Mouse (Mus musculus) heart, postnatal 10 days (tissue): ENCODE data around the gene Poc1a. TPM values are rescaled to one million over a fixed set of nuclear protein-coding genes. Genes with fewer than 3 reads are reported as not detected.

Experiments
- DNase-seq, 2 experiments: peaks; one replicate each; pipeline ENCODE4 v3.0.0; 2021
- intact Hi-C: fragments of 180-260 bp; cut with DNase I; formaldehyde crosslinking; loops from one replicate; pipeline ENCODE4 v1.15.1; 2025
- total RNA-seq, 2 experiments: library from RNA; stranded (reverse); gene quantifications; 2 replicates each; pipeline ENCODE4 v1.2.3; 2021

Gene Poc1a
- total RNA-seq, 2 experiments from 2014 or later, result 6.4 to 7.2 TPM

DNA sequence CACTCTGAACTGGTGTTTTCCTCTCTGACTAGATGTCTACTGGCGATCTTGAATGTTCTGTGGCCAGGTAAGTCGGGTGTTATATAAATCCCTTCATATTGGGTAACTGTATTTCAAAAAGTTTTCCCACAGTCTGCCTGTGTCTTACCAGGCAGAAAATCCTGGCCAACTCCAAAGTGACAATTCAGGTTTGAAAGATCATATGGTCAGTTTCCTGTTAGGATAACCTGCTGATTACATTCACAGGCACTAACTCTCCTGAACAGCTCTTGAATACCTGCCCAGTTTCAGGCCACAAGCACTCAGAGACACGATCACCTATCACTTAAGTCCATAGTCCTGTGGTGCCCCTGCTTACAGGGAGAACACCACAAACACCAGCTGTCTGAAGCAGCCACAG, 18.8 kb upstream of the Poc1a start:
- intact Hi-C loops, result no loop called here
- DNase-seq, result no peak

GRCm38 (mm10) chr9:106263381-106263924, 17.4 kb upstream of the Poc1a start:
- intact Hi-C loops, result no loop called here
- no peak for DNase-seq

GRCm38 (mm10) chr9:106265358-106266075, 15.3 kb upstream of the Poc1a start:
- no peak for DNase-seq
- intact Hi-C loops, result no loop called here

GRCm38 (mm10) chr9:106266936-106267657, 13.8 kb upstream of the Poc1a start:
- no peak for DNase-seq
- intact Hi-C loops, result no loop called here

GRCm38 (mm10) chr9:106268421-106268820, 12.4 kb upstream of the Poc1a start:
- intact Hi-C loops, result no loop called here
- no peak for DNase-seq

GRCm38 (mm10) chr9:106269076-106269788, 11.6 kb upstream of the Poc1a start:
- no peak for DNase-seq
- intact Hi-C loops, result no loop called here

GRCm38 (mm10) chr9:106269879-106270278, 11.0 kb upstream of the Poc1a start:
- intact Hi-C loops, result loop anchor here (10.0 kb wide), 1 partner anchor 415 kb away; no protein-coding TSS in a partner anchor
- no peak for DNase-seq

GRCm38 (mm10) chr9:106270656-106271055, 10.2 kb upstream of the Poc1a start:
- intact Hi-C loops, result loop anchor here (10.0 kb wide), 1 partner anchor 416 kb away; no protein-coding TSS in a partner anchor
- DNase-seq, result no peak

DNA sequence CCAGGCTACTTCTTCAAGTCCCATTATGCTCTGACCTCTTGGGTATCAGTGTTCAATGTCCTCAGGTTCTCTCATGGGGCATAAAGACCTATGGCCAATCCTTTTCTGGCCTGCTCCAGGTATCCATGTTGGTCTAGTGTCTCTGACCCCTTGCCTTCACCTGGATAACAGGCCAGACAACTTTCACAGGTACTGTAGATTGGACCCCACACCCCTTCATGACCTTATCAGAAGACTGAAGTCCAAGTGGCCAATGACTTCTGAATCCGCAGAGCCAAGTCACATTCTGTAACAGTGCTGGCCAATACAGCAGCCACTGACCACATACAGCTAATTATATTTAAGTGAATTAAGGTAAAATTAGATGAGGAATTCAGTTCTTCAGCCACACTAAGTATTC, 8.6 kb upstream of the Poc1a start:
- no peak for DNase-seq
- intact Hi-C loops, result loop anchor here (10.0 kb wide), 1 partner anchor 417 kb away; no protein-coding TSS in a partner anchor

DNA sequence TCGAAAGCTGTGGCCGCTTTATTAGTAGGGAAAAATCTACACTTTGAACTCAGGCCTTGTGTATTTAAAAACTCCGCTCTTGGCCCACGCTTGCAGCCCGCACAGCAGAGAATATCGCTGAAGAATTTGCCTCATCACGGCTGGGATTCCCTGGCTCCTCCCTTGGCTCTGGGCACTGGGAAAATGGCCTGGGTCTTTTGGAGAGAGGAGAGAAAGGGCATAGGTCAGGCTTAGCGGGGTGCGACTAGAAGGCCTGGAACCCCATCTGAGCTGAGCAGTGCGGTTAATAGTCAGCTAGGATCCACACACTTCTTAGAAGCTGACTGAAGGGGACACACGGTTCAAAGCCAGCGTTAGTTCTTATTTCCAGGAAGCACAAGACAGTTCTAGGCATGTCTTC, 7.6 kb upstream of the Poc1a start:
- intact Hi-C loops, result loop anchor here (10.0 kb wide), 1 partner anchor 418 kb away; no protein-coding TSS in a partner anchor
- DNase-seq, result no peak

- DNase-seq, result no peak
- intact Hi-C loops, result loop anchor here (10.0 kb wide), 1 partner anchor 419 kb away; no protein-coding TSS in a partner anchor
Observed at GRCm38 (mm10) chr9:106273791-106274190, 7.1 kb upstream of the Poc1a start.

DNA sequence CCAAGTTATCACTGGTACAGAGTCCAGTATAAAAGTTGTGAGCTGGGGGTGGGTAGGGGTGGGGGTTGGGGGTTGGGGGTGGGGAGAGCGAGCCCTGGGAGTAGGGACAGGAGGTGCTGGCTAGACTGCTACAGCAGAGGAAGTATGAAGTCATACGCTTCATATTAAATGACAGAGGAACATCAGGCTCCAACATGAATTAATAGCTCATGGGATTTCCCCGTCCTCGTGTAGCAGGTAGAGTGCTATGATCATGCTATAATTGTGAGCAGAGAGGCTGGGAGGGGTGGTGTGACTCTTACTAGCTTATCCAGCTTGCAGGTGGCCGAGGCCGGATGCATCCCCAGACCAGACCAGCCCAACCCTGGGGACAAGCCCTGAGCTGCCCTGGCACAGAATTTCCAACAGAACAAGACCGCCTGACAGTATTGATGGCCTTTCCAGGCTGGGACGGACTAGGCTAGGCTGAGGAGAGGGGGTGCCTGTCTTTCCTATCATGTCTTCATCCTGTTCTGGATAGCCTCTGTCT, 6.1 kb upstream of the Poc1a start:
- DNase-seq, result no peak
- intact Hi-C loops, result loop anchor here (5.0 to 10.0 kb wide), 3 partner anchors 42 to 420 kb away; no protein-coding TSS in a partner anchor

DNA sequence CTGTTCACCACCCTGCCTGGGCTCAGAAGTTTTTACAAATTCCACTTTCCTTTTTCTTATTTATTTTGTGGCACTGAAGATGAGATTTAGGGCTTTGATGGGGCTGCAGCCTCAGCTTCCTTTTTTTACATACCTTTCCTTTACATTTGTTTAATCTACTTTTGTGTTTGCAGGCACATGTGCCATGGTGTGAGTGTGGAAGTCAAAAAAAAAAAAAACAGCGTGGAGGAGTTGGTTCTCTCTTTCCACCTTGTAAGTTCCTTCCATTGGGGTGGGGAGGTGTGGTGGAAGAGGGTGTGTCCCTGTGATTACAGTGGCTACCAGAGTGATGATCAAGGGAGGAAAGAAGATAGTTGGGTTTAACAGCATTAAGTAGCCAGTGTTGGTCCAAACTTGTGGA, 5.1 kb upstream of the Poc1a start:
- no peak for DNase-seq

DNA sequence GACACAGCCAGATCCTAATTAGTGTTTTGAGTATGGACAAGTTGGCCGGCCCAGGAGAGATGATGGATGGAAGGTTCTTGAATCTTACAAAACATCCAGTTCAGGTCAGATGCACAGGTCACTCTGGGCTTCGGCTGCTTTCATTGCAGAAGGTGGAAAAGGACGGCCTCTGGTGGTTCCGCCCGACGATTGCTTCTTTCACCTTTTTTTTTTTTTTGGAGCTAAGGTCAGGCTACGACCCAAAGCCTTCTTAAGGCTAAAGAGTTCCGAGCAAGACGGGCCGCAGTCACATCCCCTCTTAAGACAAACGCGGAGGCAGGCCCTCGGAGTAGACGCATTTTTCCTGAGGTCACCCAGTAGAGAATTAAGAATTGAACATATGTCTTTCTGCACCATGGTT, 475 bp upstream of the Poc1a start:
- intact Hi-C loops, result loop anchor here (2.0 to 5.0 kb wide), 2 partner anchors 32 to 123 kb away; partner anchors contain the start of genes Alas1 and Glyctk
- DNase-seq, result peak; percentile 69 to 77

More for the DNA sequence above, 5.1 kb upstream of the Poc1a start:
- intact Hi-C loops, result loop anchor here (5.0 to 10.0 kb wide), 3 partner anchors 44 to 421 kb away; no protein-coding TSS in a partner anchor

- intact Hi-C loops, result loop anchor here (2.0 to 5.0 kb wide), 2 partner anchors 125 to 195 kb away; partner anchors contain the start of genes Glyctk and Parp3
- DNase-seq, result no peak
Observed at GRCm38 (mm10) chr9:106282024-106282423, 1.2 kb downstream of the Poc1a start.

DNA sequence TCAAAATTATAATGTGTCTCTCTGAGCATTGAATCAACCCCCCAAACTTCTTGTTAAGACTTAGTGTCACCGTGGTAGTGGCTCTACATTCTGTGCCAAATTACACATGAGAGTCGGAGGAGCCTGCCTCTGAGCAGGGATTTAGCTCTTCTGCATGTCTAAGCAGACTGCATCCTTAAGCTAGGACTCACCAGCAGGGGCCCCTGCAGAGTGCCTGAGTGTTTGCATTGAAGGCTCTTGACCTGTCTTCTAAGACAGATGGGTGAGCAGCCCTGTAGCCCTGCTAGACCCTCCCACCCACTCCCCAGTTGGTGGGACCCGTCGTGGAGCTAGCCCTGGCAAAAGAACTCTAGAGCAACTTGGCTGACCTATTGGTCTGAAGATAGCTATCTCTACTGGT, 6.3 kb downstream of the Poc1a start:
- intact Hi-C loops, result no loop called here

GRCm38 (mm10) chr9:106288864-106289263, 8.0 kb downstream of the Poc1a start:
- intact Hi-C loops, result loop anchor here (1.0 to 2.0 kb wide), 2 partner anchors 132 to 184 kb away; no protein-coding TSS in a partner anchor

More for the DNA sequence above, 6.3 kb downstream of the Poc1a start:
- no peak for DNase-seq

DNA sequence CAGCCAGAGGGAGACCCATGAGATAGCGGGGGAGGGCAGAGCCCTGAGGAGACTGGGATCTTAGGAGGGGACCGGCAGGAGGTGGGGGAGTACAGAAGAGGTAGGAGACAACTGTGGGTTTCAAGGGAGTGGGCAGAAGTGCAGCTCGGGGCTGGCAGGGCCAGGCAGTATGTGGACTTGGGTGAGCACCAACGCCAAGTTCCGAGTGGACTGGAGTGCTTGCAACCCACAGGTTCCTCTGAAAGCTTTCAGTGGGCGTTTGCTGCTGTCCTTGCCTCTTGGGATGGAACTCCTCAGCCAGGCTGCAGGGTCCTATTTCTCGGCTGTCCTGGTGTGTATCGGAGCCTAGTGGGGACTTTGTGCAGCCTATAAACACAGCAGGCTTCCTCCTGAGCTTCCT, 9.0 kb downstream of the Poc1a start:
- DNase-seq, result no peak
- intact Hi-C loops, result loop anchor here (1.0 to 2.0 kb wide), 2 partner anchors 131 to 183 kb away; no protein-coding TSS in a partner anchor

More at GRCm38 (mm10) chr9:106288864-106289263, 8.0 kb downstream of the Poc1a start:
- peak; percentile 83 to 86 for DNase-seq

GRCm38 (mm10) chr9:106290636-106291122, 9.8 kb downstream of the Poc1a start:
- intact Hi-C loops, result no loop called here
- DNase-seq, result no peak
